ENCODE assay signal across 8 mouse cellular contexts in the genomic region with DNA sequence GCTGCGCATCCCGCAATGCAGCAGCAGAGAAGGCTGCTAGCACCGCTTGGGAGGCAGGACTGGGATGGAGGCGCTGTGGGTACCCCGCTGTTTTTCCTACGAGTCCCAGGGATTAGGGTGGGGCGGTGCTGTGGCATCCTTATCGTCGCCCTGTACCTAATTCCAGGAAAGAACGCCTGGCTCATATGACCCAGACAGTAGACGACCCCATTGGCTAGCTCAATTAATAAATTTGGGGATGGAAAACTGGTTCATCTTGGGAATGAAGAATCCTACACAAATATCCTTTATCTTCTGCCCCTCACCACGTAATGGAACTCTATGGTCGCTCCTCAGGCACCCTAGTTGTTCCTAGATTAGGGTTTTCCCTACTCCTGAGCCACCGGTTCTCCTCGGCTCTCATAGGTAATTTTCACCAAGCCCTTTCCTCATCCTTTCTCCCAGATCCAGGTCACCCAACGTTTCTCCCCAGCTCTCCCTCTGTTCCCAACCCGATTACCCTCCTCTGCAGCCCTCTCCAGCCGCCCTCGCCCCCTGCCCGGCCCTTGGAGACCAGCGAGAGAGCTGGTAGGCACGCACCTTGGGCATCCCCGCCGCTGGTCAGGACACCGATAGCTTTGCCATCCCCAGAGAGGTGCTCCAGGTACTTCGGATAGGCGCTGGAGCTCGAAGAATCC. TPM values are rescaled to one million over a fixed set of nuclear protein-coding genes. Genes with fewer than 3 reads are reported as not detected.
A peak's percentile ranks its signal among the peaks of the same experiment; 100 is the strongest.
DNase-seq lines count a peak whose midpoint lies in the region; ATAC-seq and TF ChIP-seq lines count a peak whose summit lies in the region.

No protein-coding gene starts in this region.

- peak overlapping the region; percentile 60 for H3K4me3 ChIP-seq in kidney, embryonic 14.5 days (ENCODE audit: low read length)
- H3K4me3 ChIP-seq in G1E (ENCODE audit: low read depth, low read length) (peak overlapping the region; percentile 88), myocyte (peak overlapping the region; percentile 81)
- H3K4me3 ChIP-seq in hindbrain, postnatal 0 days (ENCODE audit: low read length) = peak overlapping the region; percentile 68

- peak; percentile 10 for ATAC-seq in kidney, embryonic 14.5 days (ENCODE audit: low FRiP score, low TSS enrichment)
- no peak for ATAC-seq in G1E (ENCODE audit: extremely low read depth, insufficient number of reproducible peaks, low FRiP score, poor library complexity, severe bottlenecking)
- peak; percentile 24 for ATAC-seq in hindbrain, postnatal 0 days
- no peak for ATAC-seq in inflammation-experienced regulatory T-cells, adult 6 months

- H3K27me3 ChIP-seq in kidney, embryonic 14.5 days (ENCODE audit: control insufficient read depth, insufficient read depth, low read length) = 0 out of 2 replicates have a peak, but pooled peaks cover 2% of the 10 kb centered on the region
- H3K27me3 ChIP-seq in G1E (ENCODE audit: insufficient read depth, low read length) (0 out of 2 replicates have a peak, but pooled peaks cover 5% of the 10 kb centered on the region), myocyte (ENCODE audit: control insufficient read depth, insufficient read depth, insufficient read length) (no peaks in the 10 kb centered on the region)
- no peaks in the 10 kb centered on the region for H3K27me3 ChIP-seq in hindbrain, postnatal 0 days (ENCODE audit: insufficient read depth, low read length)

- under 1% methylated on average over 28 of the region's 28 CpGs for WGBS in kidney, embryonic 14.5 days
- under 1% methylated on average over 28 of the region's 28 CpGs for WGBS in hindbrain, postnatal 0 days

- H3K9ac ChIP-seq in kidney, embryonic 14.5 days (ENCODE audit: low read depth, low read length) = peak overlapping the region; percentile 49
- H3K9ac ChIP-seq in hindbrain, postnatal 0 days (replicated peaks; ENCODE audit: low read length) = peak overlapping the region; percentile 68

- H3K36me3 ChIP-seq in kidney, embryonic 14.5 days (ENCODE audit: control insufficient read depth, insufficient read depth, low read length) = no peaks in the 10 kb centered on the region
- H3K36me3 ChIP-seq in G1E (replicated peaks) = peaks cover 25% of the 10 kb centered on the region
- H3K36me3 ChIP-seq in hindbrain, postnatal 0 days (ENCODE audit: insufficient read depth, low read length) = no peaks in the 10 kb centered on the region
- no peaks in the 10 kb centered on the region for H3K36me3 ChIP-seq in myocyte (ENCODE audit: control insufficient read depth, insufficient read depth)

- TF ChIP-seq CTCF in G1E (IDR thresholded peaks at IDR 0.05; ENCODE audit: low read depth, low read length) = no peak
- TF ChIP-seq CTCF in hindbrain, postnatal 0 days (IDR thresholded peaks at IDR 0.05; ENCODE audit: low read depth) = no peak

- peak overlapping the region; percentile 83 for H3K4me2 ChIP-seq in kidney, embryonic 14.5 days (replicated peaks; ENCODE audit: low read depth, low read length)
- peak overlapping the region; percentile 92 for H3K4me2 ChIP-seq in hindbrain, postnatal 0 days (ENCODE audit: low read depth, low read length)
- H3K4me2 ChIP-seq in myocyte (ENCODE audit: low read depth) = peak overlapping the region; percentile 91

- H3ac ChIP-seq in myocyte (ENCODE audit: control insufficient read depth, insufficient read length) = peak overlapping the region; percentile 19

- no peaks in the 10 kb centered on the region for H3K9me3 ChIP-seq in kidney, embryonic 14.5 days (ENCODE audit: control insufficient read depth, low read length)
- no peaks in the 10 kb centered on the region for H3K9me3 ChIP-seq in G1E (replicated peaks)
- H3K9me3 ChIP-seq in hindbrain, postnatal 0 days (ENCODE audit: low read length) = no peaks in the 10 kb centered on the region

- H3K79me2 ChIP-seq in myocyte (ENCODE audit: control insufficient read depth, insufficient read depth) = peaks cover 25% of the 10 kb centered on the region

- TF ChIP-seq POLR2A in myocyte (IDR thresholded peaks at IDR 0.05; ENCODE audit: insufficient read length, low read depth) = peak; percentile 16

- no peak overlapping the region for H3K27ac ChIP-seq in kidney, embryonic 14.5 days (ENCODE audit: low read depth, low read length)
- H3K27ac ChIP-seq in hindbrain, postnatal 0 days = peak overlapping the region; percentile 82

- no peaks in the 10 kb centered on the region for H3K4me1 ChIP-seq in kidney, embryonic 14.5 days (ENCODE audit: control insufficient read depth, insufficient read depth, low read length)
- peaks cover 55% of the 10 kb centered on the region for H3K4me1 ChIP-seq in G1E (ENCODE audit: insufficient read depth, low read depth, low read length)
- H3K4me1 ChIP-seq in hindbrain, postnatal 0 days (ENCODE audit: insufficient read depth, low read length) = no peaks in the 10 kb centered on the region

- DNase-seq in kidney, adult 8-10 months = no peak
- DNase-seq in G1E (ENCODE audit: low spot score) = no peak
- peak; percentile 54 to 55 for DNase-seq in cerebellum, postnatal 10 days
- DNase-seq in hindbrain, postnatal 0 days (ENCODE audit: low spot score) = peak; percentile 51
- DNase-seq in spleen, adult 12 weeks (ENCODE audit: low spot score) = no peak

TF ChIP-seq in myocyte, 11 proteins besides CTCF, POLR2A, EP300 and RAD21:
- no peak for TF ChIP-seq E2F4 (IDR thresholded peaks at IDR 0.05; ENCODE audit: insufficient read depth)
- no peak for TF ChIP-seq CEBPB (IDR thresholded peaks at IDR 0.05; ENCODE audit: insufficient read depth, poor library complexity, severe bottlenecking)
- TF ChIP-seq REST (IDR thresholded peaks at IDR 0.05; ENCODE audit: insufficient read depth, insufficient read length) = no peak
- TF ChIP-seq MYOD1 (IDR thresholded peaks at IDR 0.05; ENCODE audit: control insufficient read depth in 1 of 3, insufficient read length in 2 of 3, low read depth in 2 of 3) = no peak
- no peak for TF ChIP-seq TCF3 (IDR thresholded peaks at IDR 0.05; ENCODE audit: insufficient read length, low read depth)
- TF ChIP-seq POLR2AphosphoS2 (IDR thresholded peaks at IDR 0.05; ENCODE audit: insufficient read length, low read depth) = no peak
- TF ChIP-seq SRF (IDR thresholded peaks at IDR 0.05; ENCODE audit: control insufficient read depth, insufficient read length, low read depth) = no peak
- TF ChIP-seq MYOG (IDR thresholded peaks at IDR 0.05; ENCODE audit: control insufficient read depth in 1 of 3, insufficient read depth in 1 of 3, insufficient read length in 2 of 3, low read depth in 2 of 3) = no peak
- no peak for TF ChIP-seq TCF12 (IDR thresholded peaks at IDR 0.05; ENCODE audit: insufficient read depth, poor library complexity, severe bottlenecking)
- no peak for TF ChIP-seq USF1 (IDR thresholded peaks at IDR 0.05; ENCODE audit: low read depth)
- no peak for TF ChIP-seq MAX (IDR thresholded peaks at IDR 0.05; ENCODE audit: low read depth)
TF ChIP-seq in myocyte: peak in this region for 0.

RNA-seq across cellular contexts. Expression of a gene that starts 0.4 kb away (rescaled TPM):
- polyA plus RNA-seq in kidney, embryonic 14.5 days (2014; fragmentation: Nextera tagmentation; extraction: Ambion mirVana) = 9.6 and 16.7 TPM in 2 replicates
- total RNA-seq in G1E (2014; fragmentation: Nextera tagmentation) (138 and 139 TPM in 2 replicates), G1E (2017) (264 and 287 TPM in 2 replicates)
- polyA plus RNA-seq in G1E (2012) (54.1 and 96.4 TPM in 2 replicates), myocyte (2012; fragmentation: generic; extraction: Trizol) (74.9 TPM)
- 179 and 233 TPM in 2 replicates for total RNA-seq in hindbrain, postnatal 0 days (2014; rRNA removed)
- polyA plus RNA-seq in hindbrain, postnatal 0 days (2015; fragmentation: Nextera tagmentation; extraction: Ambion mirVana) = 427 and 436 TPM in 2 replicates
- 100 to 1,000 TPM; 141 to 154 (median 148) TPM for polyA plus RNA-seq in inflammation-experienced regulatory T-cells, adult 6 months (2017; shearing (Covaris generic))

Comparison
In these comparisons a context has a peak if more than half of its experiments do, and no peak if none do; other contexts are left out.
1. ATAC-seq: peak in kidney, embryonic 14.5 days (single experiment) and hindbrain, postnatal 0 days (single experiment); none in G1E (single experiment) and inflammation-experienced regulatory T-cells, adult 6 months (single experiment).
2. DNase-seq: peak in cerebellum, postnatal 10 days (2 of 2) and hindbrain, postnatal 0 days (single experiment); none in kidney, adult 8-10 months (0 of 2), G1E (single experiment) and spleen, adult 12 weeks (single experiment).
3. Peak in every context shown above with its lines, with median percentiles within 50 percentile points of each other: H3K4me2 ChIP-seq and H3K4me3 ChIP-seq.